In genomic region chr11:101553354-101553930, GRCm38 (mm10) we compare ENCODE assay signal across 8 mouse cellular contexts. TPM values are rescaled to one million over a fixed set of nuclear protein-coding genes. Genes with fewer than 3 reads are reported as not detected.
DNase-seq lines count a peak whose midpoint lies in the region; ATAC-seq lines count a peak whose summit lies in the region.

No protein-coding gene starts in this region.

- H3K9me3 ChIP-seq in heart, embryonic 15.5 days (replicated peaks) = no peaks in the 10 kb centered on the region
- H3K9me3 ChIP-seq in liver, embryonic 16.5 days (replicated peaks; ENCODE audit: control insufficient read depth, low read length) = no peaks in the 10 kb centered on the region

- H3K4me3 ChIP-seq in heart, embryonic 15.5 days = peak overlapping the region; percentile 79
- peak overlapping the region; percentile 85 for H3K4me3 ChIP-seq in liver, embryonic 16.5 days (ENCODE audit: low read depth, low read length)

- DNase-seq in heart, adult 8-10 months (ENCODE audit: low spot score) = peak; percentile 28
- DNase-seq in heart, postnatal 14 days = no peak
- DNase-seq in adipocyte (ENCODE audit: low spot score) = peak; percentile 84
- no peak for DNase-seq in gastrocnemius, postnatal 36 days
- no peak for DNase-seq in adrenal gland, postnatal 14 days
- no peak for DNase-seq in spleen, postnatal 36 days (ENCODE audit: low spot score in 2 of 2)

- peak overlapping the region; percentile 92 for H3K27ac ChIP-seq in heart, embryonic 15.5 days
- H3K27ac ChIP-seq in liver, embryonic 16.5 days (ENCODE audit: low read length) = peak overlapping the region; percentile 93

- H3K4me1 ChIP-seq in heart, embryonic 15.5 days (replicated peaks) = peaks cover 24% of the 10 kb centered on the region
- peaks cover 16% of the 10 kb centered on the region for H3K4me1 ChIP-seq in liver, embryonic 16.5 days (ENCODE audit: control insufficient read depth, low read depth, low read length)

- H3K9ac ChIP-seq in heart, embryonic 15.5 days = peak overlapping the region; percentile 74
- H3K9ac ChIP-seq in liver, embryonic 16.5 days (ENCODE audit: low read depth, low read length) = peak overlapping the region; percentile 92

- peak overlapping the region; percentile 74 for H3K4me2 ChIP-seq in heart, embryonic 15.5 days
- H3K4me2 ChIP-seq in liver, embryonic 16.5 days (ENCODE audit: low read depth, low read length) = peak overlapping the region; percentile 77

- intact Hi-C loops in heart, postnatal 14 days (cut with DNase I) = loop anchor here (5.0 kb wide), 1 partner anchor 86 kb away; the partner anchor contains the start of gene Vat1
- intact Hi-C loops in gastrocnemius, postnatal 36 days (cut with DNase I) = no loop called here

- no peaks in the 10 kb centered on the region for H3K27me3 ChIP-seq in heart, embryonic 15.5 days
- no peaks in the 10 kb centered on the region for H3K27me3 ChIP-seq in liver, embryonic 16.5 days (ENCODE audit: control insufficient read depth, insufficient read depth, low read depth, low read length)

- no peak for ATAC-seq in heart, embryonic 15.5 days (replicated peaks; ENCODE audit: insufficient number of reproducible peaks, insufficient read depth, low FRiP score, low read depth)
- ATAC-seq in liver, embryonic 16.5 days (ENCODE audit: low read depth) = no peak

- H3K36me3 ChIP-seq in heart, embryonic 15.5 days = peaks cover 14% of the 10 kb centered on the region
- H3K36me3 ChIP-seq in liver, embryonic 16.5 days (ENCODE audit: control insufficient read depth, insufficient read depth) = peaks cover 5% of the 10 kb centered on the region

- WGBS in heart, embryonic 15.5 days = 17% methylated on average over 8 of the region's 8 CpGs
- 3% methylated on average over 8 of the region's 8 CpGs for WGBS in liver, embryonic 16.5 days (ENCODE audit: insufficient replicate concordance)

RNA-seq across cellular contexts. Expression of gene Nbr1, which starts 1.5 kb away (rescaled TPM):
- 100 to 1,000 TPM in 1 of 4 experiments, 10 to 100 TPM in 3; 91.5 to 100 (median 96.2) TPM for total RNA-seq in heart, adult 8-10 months (2022)
- total RNA-seq in heart, postnatal 14 days (2021) = 100 to 1,000 TPM in 1 of 2 experiments, 10 to 100 TPM in 1; 98.4 to 103 TPM
- polyA plus RNA-seq in heart, embryonic 15.5 days (2015; fragmentation: Nextera tagmentation; extraction: Ambion mirVana) = 58.5 and 60.6 TPM in 2 replicates
- polyA plus RNA-seq in liver, embryonic 16.5 days (2015; fragmentation: Nextera tagmentation; extraction: Ambion mirVana) = 46.9 and 52.5 TPM in 2 replicates
- 10 to 100 TPM; 54.0 to 61.6 TPM for total RNA-seq in gastrocnemius, postnatal 36 days (2021)
- total RNA-seq in adrenal gland, postnatal 14 days (2021) = 128 and 130 TPM in 2 replicates

RNA-seq across cellular contexts. Expression of gene Brca1, which starts 1.7 kb away (rescaled TPM):
- total RNA-seq in heart, adult 8-10 months (2022) = under 1 TPM; 0.22 to 0.57 (median 0.35) TPM
- 1 to 10 TPM; 1.2 to 1.7 TPM for total RNA-seq in heart, postnatal 14 days (2021)
- 6.6 TPM in 2 replicates for polyA plus RNA-seq in heart, embryonic 15.5 days (2015; fragmentation: Nextera tagmentation; extraction: Ambion mirVana)
- 10.5 and 11.3 TPM in 2 replicates for polyA plus RNA-seq in liver, embryonic 16.5 days (2015; fragmentation: Nextera tagmentation; extraction: Ambion mirVana)
- total RNA-seq in gastrocnemius, postnatal 36 days (2021) = under 1 TPM; 0.31 to 0.57 TPM
- total RNA-seq in adrenal gland, postnatal 14 days (2021) = 4.9 and 6.6 TPM in 2 replicates

RNA-seq across cellular contexts. Expression of gene Tmem106a, which starts 28.6 kb away (rescaled TPM):
- total RNA-seq in heart, adult 8-10 months (2022) = 1 to 10 TPM; 3.8 to 6.8 (median 4.1) TPM
- 1 to 10 TPM; 3.0 to 3.2 TPM for total RNA-seq in heart, postnatal 14 days (2021)
- polyA plus RNA-seq in heart, embryonic 15.5 days (2015; fragmentation: Nextera tagmentation; extraction: Ambion mirVana) = 4.8 and 6.8 TPM in 2 replicates
- polyA plus RNA-seq in liver, embryonic 16.5 days (2015; fragmentation: Nextera tagmentation; extraction: Ambion mirVana) = 7.4 and 8.0 TPM in 2 replicates
- total RNA-seq in gastrocnemius, postnatal 36 days (2021) = 1 to 10 TPM in 1 of 2 experiments, under 1 TPM in 1; 0.96 to 1.8 TPM
- 9.6 and 11.0 TPM in 2 replicates for total RNA-seq in adrenal gland, postnatal 14 days (2021)

RNA-seq across cellular contexts. Expression of gene Gm11634, which starts 45.6 kb away (rescaled TPM):
- not detected for total RNA-seq in heart, adult 8-10 months (2022)
- total RNA-seq in heart, postnatal 14 days (2021) = not detected
- polyA plus RNA-seq in heart, embryonic 15.5 days (2015; fragmentation: Nextera tagmentation; extraction: Ambion mirVana) = not detected in 2 replicates
- 0.15 TPM in 1 of 2 replicates, not detected in the other for polyA plus RNA-seq in liver, embryonic 16.5 days (2015; fragmentation: Nextera tagmentation; extraction: Ambion mirVana)
- total RNA-seq in gastrocnemius, postnatal 36 days (2021) = not detected
- total RNA-seq in adrenal gland, postnatal 14 days (2021) = not detected in 2 replicates

Comparison
In these comparisons a context has a peak if more than half of its experiments do, and no peak if none do; other contexts are left out.
1. DNase-seq: peak in heart, adult 8-10 months (single experiment) and adipocyte (single experiment); none in heart, postnatal 14 days (0 of 2), gastrocnemius, postnatal 36 days (0 of 2), adrenal gland, postnatal 14 days (single experiment) and spleen, postnatal 36 days (0 of 2).